Mouse (Mus musculus): ENCODE data around the gene Ly6g6d. TPM values are rescaled to one million over a fixed set of nuclear protein-coding genes. Genes with fewer than 3 reads are reported as not detected.
"Not testable (repeated sequence)": the region's sequence is repeated elsewhere in the genome, so short reads cannot be mapped to it uniquely, and the experiment has no call there.

Ly6g6d gene
- total RNA-seq, 2 experiments from 2014 or later, result 0.87 to 2.0 TPM

DNA sequence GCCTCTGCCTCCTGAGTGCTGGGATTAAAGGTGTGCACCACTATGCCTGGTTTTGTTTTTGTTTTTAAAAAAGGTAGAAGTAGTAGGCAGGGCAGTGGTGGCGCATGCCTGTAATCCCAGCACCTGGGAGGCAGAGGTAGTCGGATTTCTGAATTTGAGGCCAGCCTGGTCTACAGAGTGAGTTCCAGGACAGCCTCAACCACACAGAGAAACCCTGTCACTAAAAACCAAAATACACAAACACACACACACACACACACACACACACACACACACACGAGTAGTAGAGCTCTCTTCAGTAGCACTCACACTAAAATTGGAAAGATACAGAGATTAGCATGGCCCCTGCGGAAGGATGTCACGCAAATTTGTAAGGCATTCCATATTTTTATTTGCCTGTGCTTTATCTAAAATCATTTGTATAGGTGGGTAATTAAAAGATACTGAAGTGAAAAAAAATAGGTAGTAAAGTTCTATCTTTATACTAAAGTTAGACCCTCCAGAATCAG is 28.9 kb downstream of the Ly6g6d start:
- no peak for DNase-seq (ENCODE audit: low spot score in 2 of 2)

DNA sequence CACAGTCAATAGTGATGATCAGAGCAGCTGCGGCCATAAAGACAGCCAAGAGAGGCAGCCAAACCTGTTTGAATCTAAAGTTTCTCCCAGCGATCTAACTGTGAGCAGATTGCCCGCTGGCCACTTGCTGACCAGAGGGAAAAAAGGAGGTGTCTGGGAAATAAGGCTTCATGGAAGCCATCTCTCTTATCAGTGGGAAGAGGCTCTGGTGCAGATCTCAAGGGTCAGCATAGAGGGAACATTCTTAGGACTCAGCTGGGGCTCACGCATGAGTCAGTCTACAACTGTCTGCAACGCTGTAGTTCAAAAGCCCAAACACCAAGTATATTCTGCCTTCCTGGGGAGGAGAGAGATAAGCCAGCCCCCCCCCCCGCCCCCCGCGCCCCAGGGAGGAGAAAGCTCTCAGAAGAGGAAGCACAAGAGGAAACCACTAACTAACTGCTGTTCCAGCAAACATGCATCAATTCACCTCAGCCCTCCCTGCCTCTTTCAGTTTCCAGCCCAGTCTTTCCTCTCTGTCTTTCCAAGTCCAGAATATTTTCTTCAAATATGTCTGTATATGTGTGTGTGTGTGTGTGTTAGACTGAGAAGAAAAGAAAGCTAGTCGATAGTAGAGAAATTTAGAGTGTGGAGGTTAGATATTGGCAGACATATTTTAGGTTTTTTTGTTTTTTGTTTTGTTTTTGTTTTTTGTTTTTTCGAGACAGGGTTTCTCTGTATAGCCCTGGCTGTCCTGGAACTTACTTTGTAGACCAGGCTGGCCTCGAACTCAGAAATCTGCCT is 29.5 kb downstream of the Ly6g6d start:
- DNase-seq (ENCODE audit: low spot score in 2 of 2), result no peak

DNA sequence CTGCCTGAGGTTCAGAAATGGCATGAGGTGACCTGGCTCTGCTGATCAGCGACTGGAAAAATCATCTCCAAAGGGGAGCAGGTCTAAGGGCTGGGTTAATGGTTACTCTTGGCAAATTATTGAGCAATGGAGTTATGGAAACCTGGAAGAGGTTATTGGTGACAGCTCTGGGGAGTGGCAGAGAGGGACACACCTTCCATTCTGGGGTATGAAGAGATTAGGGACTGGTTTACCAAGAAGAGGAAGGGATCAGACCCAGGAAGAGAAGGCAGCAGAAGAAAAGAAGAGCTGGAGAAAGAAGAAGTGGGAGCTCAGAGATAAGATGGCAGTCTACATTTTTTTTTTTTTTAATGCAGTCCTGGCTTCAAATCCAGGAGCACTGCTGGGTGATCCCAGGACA is 30.2 kb downstream of the Ly6g6d start:
- DNase-seq (ENCODE audit: low spot score in 2 of 2), result no peak

DNA sequence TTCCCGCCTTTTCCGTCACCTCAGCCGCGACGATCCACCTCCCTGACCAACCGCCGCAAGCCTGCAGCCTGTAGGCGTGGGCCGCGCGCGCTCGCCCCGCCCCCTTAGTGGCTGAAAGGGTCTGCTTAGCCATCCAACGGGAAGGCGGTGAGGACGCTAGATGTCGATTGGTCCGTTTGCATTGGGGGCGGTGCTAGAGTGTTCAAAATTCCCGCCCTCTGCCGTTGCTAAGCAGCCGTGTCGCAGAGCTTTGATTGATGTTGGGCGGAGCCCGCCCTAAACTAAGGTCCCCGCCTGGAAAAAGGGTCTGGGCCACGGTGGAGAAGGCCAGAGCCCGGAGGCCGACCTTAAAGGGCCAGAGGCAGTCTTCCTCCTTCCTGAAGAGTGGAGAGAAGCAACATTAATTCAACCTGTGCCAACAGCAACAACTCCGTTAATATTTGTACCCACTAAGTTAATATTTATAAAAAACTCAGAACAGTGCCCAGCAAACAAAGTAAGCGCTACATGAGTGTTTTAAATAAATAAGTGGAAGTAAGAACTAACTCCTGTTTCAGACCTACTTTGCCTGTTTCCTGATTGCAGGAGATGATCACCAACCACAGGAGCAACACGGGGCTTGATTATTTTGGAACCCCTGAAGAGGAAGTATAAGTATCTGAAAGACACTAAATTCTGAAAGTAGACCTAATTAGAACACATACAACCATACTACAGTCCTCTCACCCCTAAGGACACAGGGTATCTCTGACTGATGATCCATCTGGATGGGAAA is 31.0 kb downstream of the Ly6g6d start, which contains the start of gene Msh5:
Gene Msh5, minus strand, starts transcription at position 65 of the 775 bp plus-strand sequence.
- DNase-seq (ENCODE audit: low spot score in 2 of 2), result peak; percentile 83 to 93

DNA sequence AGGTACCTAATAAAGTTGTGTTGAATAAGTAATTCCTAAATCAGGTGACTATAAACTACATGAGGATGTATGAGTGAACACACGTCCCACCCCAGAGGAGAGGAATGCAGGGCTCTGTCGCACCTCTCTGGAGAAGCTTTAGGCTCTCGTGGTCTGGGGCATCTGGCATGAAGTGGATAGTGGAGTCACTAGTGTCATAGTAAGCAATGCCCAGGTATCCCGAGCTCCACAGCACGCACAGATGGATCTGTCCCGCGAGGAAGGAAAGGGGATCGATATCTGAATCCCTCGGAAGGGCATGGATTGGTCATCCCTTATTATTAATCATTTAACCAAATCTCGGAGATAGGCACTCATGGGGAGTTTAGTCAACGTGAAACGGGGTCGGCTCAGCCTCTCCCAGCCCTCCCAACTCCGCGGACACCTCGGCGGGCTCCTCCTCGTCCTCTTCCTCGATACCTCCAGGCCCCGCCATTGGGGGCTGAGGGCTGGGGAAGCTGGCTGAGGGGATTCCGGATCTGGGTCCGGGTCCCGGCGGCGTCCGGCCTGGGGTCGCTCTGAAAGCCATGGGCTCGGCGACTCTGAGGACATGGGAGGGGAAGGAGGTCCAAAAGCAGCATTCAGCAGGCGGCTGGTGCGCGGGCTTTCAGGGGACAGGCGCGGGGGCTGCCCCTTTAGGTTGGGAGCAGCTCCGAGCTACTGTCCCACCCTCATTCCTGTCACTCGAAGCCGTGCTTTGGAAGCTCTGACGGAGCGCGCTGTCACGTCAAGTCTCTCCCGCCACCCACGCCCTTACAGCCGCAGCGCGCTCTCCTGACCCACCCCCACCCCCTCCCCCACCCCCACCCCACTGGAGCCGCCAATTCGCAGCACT is 31.8 kb downstream of the Ly6g6d start:
- DNase-seq (ENCODE audit: low spot score in 2 of 2), result no peak

DNA sequence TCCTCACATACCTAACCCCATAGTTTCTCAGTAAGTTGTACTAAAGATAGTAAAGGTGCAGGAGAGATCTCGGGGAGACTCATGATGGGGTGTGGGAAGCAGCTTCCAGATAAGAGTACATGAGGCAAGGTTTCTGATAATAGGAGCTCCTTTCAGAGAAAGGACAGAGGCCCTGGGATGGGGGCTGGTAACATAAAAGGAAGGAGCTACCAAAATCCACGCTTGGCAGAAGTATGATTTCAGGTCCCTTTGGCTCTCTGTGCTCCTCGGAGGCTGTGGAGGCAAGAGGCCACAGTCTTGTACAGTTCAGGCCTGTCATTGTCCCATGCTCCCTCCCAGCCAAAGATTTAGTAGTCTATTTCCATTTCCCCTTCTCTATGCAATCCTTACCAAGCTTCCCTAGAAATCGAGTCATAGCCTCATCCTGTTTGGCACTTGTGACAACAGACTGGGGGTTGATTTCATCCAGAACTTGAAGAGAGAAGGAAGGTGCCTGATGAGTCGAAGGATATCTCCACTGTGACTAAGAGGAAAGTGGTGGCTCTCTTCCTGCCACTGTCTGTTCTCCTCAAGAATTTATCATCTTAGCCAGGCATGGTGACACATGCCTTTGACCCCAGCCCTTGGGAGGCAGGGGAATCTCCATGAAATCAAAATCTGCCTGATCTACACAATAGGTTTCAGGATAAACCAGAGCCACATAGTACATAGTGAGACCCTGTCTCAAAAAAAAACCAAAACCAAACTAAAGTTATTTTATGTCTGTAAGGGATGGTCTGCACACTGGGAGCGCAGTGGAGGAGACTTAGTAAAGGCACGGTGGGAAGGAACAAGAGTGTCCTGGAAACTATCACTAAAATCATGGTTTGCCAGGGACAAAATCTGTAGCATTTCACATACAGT is 32.7 kb downstream of the Ly6g6d start:
- DNase-seq (ENCODE audit: low spot score in 2 of 2), result no peak

DNA sequence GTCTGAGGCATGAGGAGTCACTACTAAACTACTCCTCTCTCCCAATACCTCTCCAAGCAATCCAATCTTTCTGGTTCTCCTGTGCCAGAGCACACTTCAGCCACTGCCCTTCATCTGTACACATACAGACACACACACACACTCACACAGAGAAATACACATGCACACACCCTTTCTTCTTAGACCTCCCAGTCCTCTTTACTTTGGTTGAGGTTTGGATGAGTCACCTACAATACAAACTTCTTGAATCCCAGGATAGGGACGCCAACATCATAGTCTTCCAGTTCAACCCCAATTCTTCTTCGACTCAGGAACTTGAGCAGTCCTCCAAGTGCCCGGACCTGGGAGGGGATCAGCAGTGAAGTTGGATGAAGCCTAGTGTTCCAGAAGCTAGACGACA is 34.1 kb downstream of the Ly6g6d start:
- DNase-seq (ENCODE audit: low spot score in 2 of 2), result no peak

DNA sequence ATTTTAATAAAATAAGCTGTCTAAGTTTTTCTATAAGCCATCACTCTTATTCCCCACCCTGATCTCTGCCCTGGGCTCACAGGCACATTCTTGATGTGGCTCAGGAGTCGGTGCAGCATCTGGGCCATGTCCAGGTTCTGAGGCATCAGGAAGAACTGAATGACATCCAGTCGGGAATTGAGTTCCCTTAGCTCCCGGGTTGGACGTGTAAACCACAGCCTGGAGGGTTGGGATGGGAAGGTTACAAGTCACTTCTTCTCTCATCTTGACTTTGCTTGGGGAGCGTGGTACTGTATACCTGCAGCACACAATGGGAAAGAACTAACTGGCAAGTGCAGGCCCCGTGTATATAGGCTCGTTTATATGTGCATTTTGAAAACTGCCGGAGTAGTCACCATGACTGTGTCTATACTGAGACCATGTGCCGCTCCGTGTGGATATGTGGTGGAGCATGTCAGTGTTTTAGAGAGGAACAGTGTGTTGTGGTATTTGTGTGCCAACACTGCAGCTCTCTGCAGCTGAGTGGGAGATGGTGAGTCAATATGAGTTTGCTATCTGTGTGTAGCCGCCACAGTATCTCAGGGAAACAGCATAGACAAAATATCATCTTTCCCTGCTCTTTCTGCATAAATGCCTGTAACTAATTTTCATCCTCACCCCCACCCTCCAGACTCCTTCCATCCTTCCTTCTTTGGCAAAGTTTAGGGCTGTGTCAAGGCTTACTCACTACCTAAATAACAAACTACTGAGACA is 38.6 kb downstream of the Ly6g6d start:
- peak; percentile 67 to 75 for DNase-seq (ENCODE audit: low spot score in 2 of 2)

DNA sequence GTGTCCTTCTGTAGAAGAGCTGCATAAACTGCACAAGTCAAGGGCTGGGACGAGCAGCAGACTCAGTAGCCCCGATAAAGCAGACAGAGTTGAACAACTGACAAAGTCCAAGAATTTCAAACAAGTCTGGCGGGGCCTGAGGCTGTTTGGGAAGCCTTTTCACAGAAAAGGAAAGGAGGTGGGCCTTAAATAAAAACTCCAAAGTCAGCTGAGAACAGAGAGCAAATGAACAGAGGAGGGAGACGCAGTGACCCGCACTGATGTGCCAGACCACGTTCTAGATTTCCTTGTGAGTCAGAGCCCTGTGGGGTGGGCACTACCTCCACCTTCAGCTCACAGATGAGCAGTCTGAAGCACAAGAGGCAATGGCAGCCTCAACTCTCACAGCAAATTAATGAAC is 43.0 kb downstream of the Ly6g6d start:
- DNase-seq (ENCODE audit: low spot score in 2 of 2), result no peak

DNA sequence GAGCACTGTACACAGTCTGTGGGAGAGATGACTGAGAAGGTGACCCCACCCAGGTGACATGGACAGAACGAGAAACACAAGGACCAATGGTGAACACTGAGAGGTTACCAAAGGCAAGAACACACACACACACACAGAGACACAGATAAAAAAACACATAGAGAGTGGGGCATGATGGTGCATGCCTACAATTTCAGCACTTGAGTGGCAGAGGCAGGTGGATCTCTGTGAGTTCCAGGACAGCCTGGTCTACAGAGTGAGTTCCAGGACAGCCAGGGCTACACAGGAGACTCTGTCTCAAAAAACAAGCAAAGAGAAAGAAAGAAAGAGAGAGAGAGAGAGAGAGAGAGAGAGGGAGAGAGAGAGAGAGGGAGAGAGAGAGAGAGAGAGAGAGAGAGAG is 44.2 kb downstream of the Ly6g6d start:
- DNase-seq (ENCODE audit: low spot score in 2 of 2), result not testable (repeated sequence)

DNA sequence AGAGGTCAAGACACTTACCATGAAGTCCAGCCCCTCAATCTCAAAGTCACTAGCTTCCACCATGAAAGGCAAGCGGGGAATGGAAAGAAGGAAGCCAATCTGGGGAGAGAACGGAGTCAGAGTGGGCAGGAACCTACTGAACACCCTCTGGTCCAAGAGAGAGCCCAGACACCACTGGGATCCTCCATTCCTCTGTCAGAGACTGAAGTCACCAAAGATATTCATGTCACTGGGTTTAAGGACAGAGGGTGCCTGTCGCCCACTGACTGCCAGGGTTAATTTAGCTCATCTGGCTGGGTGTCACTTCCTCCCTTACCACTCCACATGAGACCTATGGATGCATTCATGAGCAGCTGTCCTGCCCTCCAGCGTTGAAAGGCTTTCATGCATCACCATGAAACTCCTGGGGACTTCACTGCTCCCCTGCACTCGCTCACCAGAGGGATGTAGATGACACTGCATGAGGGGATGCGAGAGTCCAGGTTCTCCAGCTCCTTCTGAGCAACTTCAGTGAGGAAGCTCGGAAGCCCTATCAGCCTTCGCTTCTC is 45.5 kb downstream of the Ly6g6d start:
- no peak for DNase-seq (ENCODE audit: low spot score in 2 of 2)

DNA sequence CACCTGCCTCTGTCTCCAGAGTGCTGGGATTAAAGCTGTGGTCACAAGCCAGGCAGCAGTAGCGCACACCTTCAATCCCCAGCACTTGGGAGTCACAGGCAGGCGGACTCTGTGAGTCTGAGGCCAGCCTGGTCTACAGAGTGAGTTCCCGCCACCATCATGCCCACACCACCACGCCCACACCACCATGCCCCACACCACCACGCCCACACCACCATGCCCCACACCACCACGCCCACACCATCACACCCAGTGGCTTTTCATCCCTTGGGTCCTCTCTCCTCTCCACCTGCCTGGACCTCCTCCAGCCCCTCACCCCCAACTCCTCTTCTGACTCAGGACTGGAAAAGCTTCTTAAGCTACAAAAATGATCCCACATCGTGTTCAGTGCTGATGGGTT is 46.0 kb downstream of the Ly6g6d start:
- DNase-seq (ENCODE audit: low spot score in 2 of 2), result no peak

DNA sequence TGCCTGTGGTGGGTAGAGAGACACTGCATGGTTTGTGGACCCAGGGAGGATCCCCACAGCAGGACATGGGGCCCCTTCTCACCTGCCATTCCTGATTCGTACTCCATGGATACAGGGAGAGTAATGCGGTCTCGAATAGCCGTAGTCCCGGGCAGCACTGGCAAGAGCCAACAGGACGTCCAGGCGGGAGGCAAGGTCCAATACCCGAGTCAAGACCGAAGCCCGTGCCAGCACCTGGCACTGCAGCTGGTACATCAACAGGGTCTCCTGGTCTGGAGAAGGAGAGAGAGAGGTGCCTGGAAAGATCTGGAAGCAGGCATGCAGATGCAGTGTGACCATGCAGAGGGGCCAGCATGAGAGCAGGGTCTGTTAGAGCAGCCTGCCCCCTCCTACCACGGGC is 46.6 kb downstream of the Ly6g6d start:
- no peak for DNase-seq (ENCODE audit: low spot score in 2 of 2)

DNA sequence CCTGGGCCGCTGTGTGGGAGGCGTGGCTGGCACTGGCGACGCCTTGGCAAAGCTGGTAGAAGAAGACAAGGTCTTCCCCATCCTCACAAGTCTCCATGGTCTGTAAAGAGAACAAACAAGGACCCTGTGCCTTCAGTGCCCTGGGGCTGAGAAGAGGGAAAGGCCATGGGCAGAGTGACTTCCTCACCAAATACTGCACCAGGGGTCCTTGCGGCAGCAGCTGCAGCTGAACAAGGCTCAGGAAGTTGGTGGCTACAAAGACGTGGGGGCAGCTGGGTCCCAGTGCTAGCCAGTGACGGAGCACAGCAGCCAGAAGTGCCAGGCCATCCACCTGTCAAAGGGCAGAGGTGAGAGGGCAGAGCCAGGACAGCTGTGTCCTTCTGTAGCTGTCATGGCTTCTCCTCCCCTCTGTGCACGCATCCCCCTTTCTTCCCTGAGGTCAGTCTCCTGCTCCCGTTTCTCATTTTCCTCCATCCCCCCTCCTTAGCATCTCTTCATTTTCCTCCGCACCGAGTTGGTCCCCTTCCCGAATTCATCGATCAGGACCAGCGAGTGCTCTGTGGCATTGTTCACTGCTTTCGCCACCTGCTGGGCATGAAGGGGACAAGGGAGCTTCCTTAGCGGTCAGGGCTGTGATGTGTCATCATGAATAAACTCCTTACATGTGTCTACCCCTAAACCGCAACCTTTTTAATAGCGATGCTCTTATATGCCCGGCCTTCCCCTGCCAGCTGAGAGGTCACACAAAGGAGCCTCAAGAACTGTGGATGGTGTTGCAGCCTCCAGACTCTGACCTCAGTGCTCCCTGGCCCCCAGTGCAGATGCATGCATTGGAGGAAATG is 48.0 kb downstream of the Ly6g6d start:
- no peak for DNase-seq (ENCODE audit: low spot score in 2 of 2)

DNA sequence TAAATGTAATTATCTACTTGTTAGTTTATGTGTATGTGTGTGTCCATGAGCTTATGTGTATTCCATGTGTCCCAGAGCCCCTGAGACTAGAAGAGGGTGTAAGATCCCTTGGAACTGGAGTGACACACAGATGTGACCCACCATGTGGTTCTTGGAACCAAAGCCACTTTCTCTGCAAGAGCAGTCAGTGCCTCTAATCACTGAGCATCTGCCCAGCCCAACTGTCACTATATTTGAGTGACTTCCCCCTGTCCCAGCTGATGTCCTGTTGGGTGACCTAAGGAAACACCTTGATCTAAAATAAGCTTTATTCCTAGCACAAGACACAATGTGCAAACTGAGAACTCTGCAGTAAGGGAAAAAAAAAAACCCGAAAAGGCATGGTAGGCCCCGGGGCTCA is 49.5 kb downstream of the Ly6g6d start:
- DNase-seq (ENCODE audit: low spot score in 2 of 2), result no peak

DNA sequence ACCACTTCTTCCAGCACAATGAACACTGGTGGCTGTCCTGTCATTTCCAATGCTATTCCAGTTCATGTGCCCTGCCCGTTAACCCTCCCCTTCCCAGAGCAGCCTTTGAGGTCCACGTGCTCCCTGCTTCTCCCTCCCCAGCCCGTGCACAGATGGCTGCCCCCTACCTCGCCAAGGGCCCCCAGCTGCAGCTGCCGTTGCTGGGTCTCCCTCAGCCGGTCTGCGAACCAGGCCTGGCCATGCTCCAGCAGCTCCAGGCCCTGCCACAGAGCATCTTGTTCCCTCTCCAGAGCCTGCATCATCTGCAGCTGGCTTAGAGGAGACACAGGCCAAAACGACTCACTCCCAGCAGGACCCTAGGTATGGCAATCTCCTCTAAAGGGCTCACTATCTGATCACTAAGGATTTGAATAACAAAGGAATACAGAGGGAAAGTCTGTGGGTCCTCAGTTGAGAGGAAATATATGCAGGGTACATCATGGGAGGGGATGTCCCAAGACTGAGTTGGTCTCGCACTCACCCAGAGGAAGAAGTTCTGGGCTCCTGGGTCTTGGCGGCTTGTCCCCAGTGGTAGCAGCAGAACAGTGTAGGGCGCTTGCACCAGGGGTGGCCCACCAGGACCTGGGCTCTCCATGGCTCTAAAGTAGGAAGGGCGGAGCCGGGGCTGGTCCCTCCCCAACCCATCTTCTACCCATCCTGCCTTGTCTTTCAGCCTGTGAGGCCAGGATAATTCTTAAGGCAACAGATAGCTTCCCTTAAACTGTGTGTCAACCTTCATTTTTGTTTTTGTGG is 50.4 kb downstream of the Ly6g6d start, which contains the start of gene Sapcd1:
Gene Sapcd1, minus strand, starts transcription at position 740 of the 792 bp plus-strand sequence.
- DNase-seq (ENCODE audit: low spot score in 2 of 2), result peak in 1 of 2 experiments; percentile 47

DNA sequence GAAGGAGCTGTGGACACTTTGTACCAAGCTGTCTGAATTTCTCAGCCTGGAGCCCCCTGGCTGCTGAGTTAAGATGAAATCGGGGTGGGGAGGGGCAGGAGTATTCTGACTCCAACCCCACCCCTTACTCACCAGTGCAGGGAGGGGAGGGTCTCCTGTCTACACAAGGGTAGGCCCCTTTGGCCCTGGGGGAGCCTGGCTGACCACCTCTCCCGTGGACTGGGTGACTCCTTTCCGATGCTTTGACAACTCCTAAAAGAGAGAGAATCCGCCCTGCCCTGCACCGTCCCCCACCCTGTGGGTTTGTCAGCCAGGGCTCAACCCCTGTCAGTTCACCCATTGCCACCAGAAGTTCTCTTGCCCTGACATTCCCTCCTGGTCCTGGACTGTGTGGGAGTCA is 51.7 kb downstream of the Ly6g6d start:
- no peak for DNase-seq (ENCODE audit: low spot score in 2 of 2)

Measured in layer of hippocampus, adult 18-20 months (tissue).